ENCODE assay signal across 10 mouse cellular contexts in genomic region chr2:102294827-102295270, GRCm38 (mm10).
DNase-seq lines count a peak whose midpoint lies in the region; ATAC-seq and TF ChIP-seq lines count a peak whose summit lies in the region.
"Had no signal": no experiment of that assay in that cellular context is flagged by ENCODE, and none has a peak within 500 bp of the region (broad histone marks: within the 10 kb centered on the region; RNA-seq: fewer than 3 reads in every experiment).

No protein-coding gene starts in this region.

- TF ChIP-seq POLR2A in kidney, adult 2 months (IDR thresholded peaks at IDR 0.05; ENCODE audit: low read depth, low read length) = no peak

- H3K27me3 ChIP-seq in kidney, adult 2 months (replicated peaks; ENCODE audit: control insufficient read depth, insufficient read depth, low read length) = no peaks in the 10 kb centered on the region
- no peaks in the 10 kb centered on the region for H3K27me3 ChIP-seq in kidney, embryonic 15.5 days
- H3K27me3 ChIP-seq in limb, embryonic 10.5 days (ENCODE audit: low read depth, poor library complexity, severe bottlenecking) = no peaks in the 10 kb centered on the region

- no peak overlapping the region for H3K4me3 ChIP-seq in kidney, adult 2 months (ENCODE audit: insufficient read depth, low read depth, low read length)
- H3K4me3 ChIP-seq in kidney, embryonic 15.5 days (replicated peaks) = no peak overlapping the region
- H3K4me3 ChIP-seq in limb, embryonic 10.5 days = no peak overlapping the region
- H3K4me3 ChIP-seq: left cerebral cortex, adult 2 months had no signal

- H3K9ac ChIP-seq in kidney, embryonic 15.5 days = no peak overlapping the region

- no peak for ATAC-seq in kidney, embryonic 15.5 days (replicated peaks; ENCODE audit: low FRiP score)
- no peak for ATAC-seq in megakaryocyte progenitor cell, adult 5-6 weeks (replicated peaks; ENCODE audit: poor library complexity)

- no peak overlapping the region for H3K4me2 ChIP-seq in kidney, embryonic 15.5 days

- WGBS in kidney, adult 2 months = 34% methylated on average over 6 of the region's 6 CpGs
- WGBS in kidney, embryonic 15.5 days = 27% methylated on average over 6 of the region's 6 CpGs
- 36% methylated on average over 6 of the region's 6 CpGs for WGBS in limb, embryonic 10.5 days

- H3K9me3 ChIP-seq in kidney, embryonic 15.5 days (replicated peaks) = no peaks in the 10 kb centered on the region
- H3K9me3 ChIP-seq in limb, embryonic 10.5 days (replicated peaks) = no peaks in the 10 kb centered on the region

- H3K27ac ChIP-seq in kidney, adult 2 months (ENCODE audit: insufficient read depth, low read depth, low read length) = no peak overlapping the region
- no peak overlapping the region for H3K27ac ChIP-seq in kidney, embryonic 15.5 days
- H3K27ac ChIP-seq in limb, embryonic 10.5 days = peak overlapping the region; percentile 32
- H3K27ac ChIP-seq: left cerebral cortex, adult 2 months had no signal

- no peak for TF ChIP-seq CTCF in kidney, adult 2 months (conservative IDR thresholded peaks at IDR 0.05; ENCODE audit: insufficient read depth, insufficient read length, low read depth, low read length)

- DNase-seq in kidney, adult 2 months = peak; percentile 56
- DNase-seq in adipocyte (ENCODE audit: low spot score) = peak; percentile 61
- DNase-seq in gastrocnemius, adult 8-10 months (ENCODE audit: low spot score in 2 of 2) = peak; percentile 40 to 63
- peak; percentile 34 for DNase-seq in limb, embryonic 10.5 days (ENCODE audit: low spot score)
- no peak for DNase-seq in retina, postnatal 1 day
- DNase-seq in frontal cortex, postnatal 14 days (ENCODE audit: low spot score in 2 of 2) = no peak
- DNase-seq: thymus, postnatal 4 days had no signal

- no peaks in the 10 kb centered on the region for H3K4me1 ChIP-seq in kidney, adult 2 months (ENCODE audit: control insufficient read depth, insufficient read depth, low read length)
- no peaks in the 10 kb centered on the region for H3K4me1 ChIP-seq in kidney, embryonic 15.5 days
- H3K4me1 ChIP-seq in limb, embryonic 10.5 days = peaks cover 31% of the 10 kb centered on the region

- no peaks in the 10 kb centered on the region; the same call in 1 of the 2 replicates for H3K36me3 ChIP-seq in kidney, adult 2 months (ENCODE audit: control insufficient read depth, insufficient read depth, low read length)
- H3K36me3 ChIP-seq in kidney, embryonic 15.5 days = no peaks in the 10 kb centered on the region
- H3K36me3 ChIP-seq in limb, embryonic 10.5 days = no peaks in the 10 kb centered on the region

Comparison
In these comparisons a context has a peak if more than half of its experiments do, and no peak if none do; other contexts are left out.
1. DNase-seq: peak in kidney, adult 2 months (single experiment), adipocyte (single experiment), gastrocnemius, adult 8-10 months (2 of 2) and limb, embryonic 10.5 days (single experiment); none in retina, postnatal 1 day (single experiment) and frontal cortex, postnatal 14 days (0 of 2).